Mouse (Mus musculus): ENCODE data around the gene Msx1.

Msx1 gene

DNA sequence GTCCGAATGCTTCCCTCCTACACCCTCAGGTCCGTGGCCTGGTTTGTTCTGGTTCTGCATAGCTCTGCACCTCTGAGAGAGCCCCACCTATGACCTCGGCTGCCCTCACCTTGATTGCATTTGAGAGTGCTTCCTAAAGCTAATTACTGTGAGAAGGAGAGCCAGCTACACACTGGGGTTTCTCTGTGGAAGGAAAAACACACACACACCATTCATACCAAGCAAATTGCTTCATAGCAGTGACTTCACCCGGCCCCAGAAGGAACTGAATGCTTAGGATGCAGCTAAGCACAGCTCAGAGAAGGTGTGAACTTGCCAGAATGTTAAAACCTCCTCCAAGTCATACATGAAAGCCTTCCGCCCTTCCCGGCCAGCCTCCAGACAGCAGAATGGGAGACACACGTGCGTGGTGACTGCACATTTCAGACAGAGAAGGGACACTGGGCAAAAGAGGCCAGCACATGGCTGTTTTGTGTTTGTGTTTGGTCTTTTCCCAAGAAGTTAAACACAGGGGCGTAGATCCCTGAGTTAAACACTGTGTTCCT is 39.5 kb downstream of the Msx1 start:
- no peak for DNase-seq

DNA sequence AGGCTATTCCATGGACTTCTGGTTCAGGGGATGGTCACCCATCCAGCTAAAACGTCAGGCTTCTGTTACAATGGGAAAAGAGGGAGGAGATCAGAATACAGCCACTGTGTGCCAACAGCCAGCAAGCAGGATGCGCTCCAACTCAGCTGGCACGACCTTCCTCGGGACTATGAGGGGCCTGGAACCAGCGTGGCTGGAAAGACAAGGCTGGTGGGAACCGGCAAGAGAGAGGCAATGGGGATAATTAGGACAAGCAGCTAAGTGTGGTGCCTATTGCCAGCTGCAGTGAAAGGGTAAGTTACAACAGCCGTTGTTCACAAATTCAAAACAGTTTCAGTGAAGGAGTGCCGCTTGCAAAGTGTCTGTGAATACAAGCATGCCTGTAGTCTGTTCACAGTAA is 41.1 kb downstream of the Msx1 start:
- DNase-seq: no peak

DNA sequence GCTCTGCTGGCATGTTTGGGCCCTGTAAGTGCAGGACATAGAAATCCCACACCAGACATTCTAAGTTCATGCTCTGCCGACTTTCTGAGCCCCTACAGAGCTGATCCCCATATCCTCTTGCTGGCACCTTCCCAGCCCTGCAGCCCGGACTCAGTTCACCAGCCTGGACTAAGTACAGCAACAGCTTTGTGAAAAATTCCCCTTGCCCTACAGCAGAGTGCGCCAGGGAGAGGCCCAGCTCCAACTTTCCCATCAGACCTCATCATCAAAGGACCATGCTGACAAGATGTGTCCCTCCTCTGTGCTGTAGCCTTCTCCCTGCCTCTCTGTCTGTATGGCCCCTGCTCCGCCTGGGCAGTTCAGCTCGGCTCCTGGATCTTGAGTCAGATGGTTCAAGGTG is 48.7 kb downstream of the Msx1 start:
- no peak for DNase-seq

DNA sequence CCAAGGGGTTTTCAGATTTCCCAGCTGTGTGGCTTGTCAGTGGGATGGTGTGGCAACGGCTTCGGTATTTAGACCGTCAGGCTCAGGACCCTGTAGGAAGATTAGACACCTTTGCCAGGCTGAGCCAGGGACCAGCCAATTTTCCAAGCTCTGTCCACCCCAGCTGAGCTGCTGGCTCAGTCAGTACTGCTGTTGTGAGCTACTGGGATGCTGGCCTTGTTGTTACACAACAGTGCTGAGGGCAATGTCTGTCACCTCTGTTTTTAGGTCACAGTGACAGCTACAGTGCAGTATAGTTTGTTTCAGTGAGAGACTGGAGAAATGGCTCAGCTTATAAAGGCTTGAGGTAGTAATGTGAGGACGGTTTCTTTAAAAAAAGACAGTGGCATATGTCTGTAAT is 50.4 kb downstream of the Msx1 start:
- DNase-seq: no peak

DNA sequence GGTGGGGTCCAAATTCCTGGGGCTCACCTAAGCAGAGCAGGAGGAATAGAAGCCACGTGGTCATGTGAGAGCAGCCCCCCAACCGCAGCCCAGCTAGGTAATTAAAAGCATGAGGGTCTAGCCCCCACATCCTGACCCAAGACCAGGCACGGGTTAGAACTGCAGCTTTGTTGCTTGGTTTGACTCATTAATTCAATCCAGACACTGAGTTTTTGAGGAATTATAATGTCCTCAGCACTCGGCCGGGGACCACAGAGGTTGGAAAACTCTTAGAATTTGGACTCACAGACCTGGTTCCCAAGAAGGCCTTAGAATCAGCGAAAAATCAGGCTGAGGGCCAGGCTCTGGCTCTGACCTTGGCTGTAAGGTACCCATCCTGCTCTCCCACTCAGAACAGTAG is 53.5 kb downstream of the Msx1 start:
- no peak for DNase-seq

Measured in B cell, adult 2 months (primary cell).